Mouse (Mus musculus): ENCODE measurements around the gene Rbbp8nl. TPM values are rescaled to one million over a fixed set of nuclear protein-coding genes. Genes with fewer than 3 reads are reported as not detected.
A peak's percentile ranks its signal among the peaks of the same experiment; 100 is the strongest.

Rbbp8nl gene
- polyA plus RNA-seq, 1 experiment, result not detected

DNA sequence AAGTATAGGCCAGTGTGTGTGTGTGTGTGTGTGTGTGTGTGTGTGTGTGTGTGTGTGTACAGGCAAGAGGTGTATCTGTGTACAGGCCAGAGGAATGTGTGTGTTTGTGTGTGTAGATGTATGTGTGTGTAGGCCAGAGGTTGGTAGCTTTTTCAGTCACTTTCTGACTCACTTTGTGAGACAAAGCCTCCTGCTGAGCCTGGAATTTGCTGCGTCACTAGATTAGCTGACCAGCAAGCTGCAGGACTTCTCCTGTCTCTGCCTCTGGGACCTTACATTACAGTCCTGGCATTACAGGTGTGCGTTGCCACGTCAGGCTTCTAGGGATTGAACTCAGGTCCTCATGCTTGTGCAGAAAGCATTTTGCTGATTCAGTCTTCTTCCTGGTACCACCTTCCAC lies 37.8 kb downstream of the Rbbp8nl start:
- no peak overlapping the region for H3K4me3 ChIP-seq (ENCODE audit: insufficient read depth, low read length)
- H3K4me1 ChIP-seq (ENCODE audit: control insufficient read depth, insufficient read depth, low read length), result no peaks in the 10 kb centered on the region
- no peak overlapping the region for H3K27ac ChIP-seq (ENCODE audit: insufficient read depth, low read length)
- no peak for TF ChIP-seq POLR2A (IDR thresholded peaks at IDR 0.05; ENCODE audit: extremely low read depth, insufficient read depth, low read length)
- TF ChIP-seq CTCF (IDR thresholded peaks at IDR 0.05; ENCODE audit: extremely low read depth, insufficient read depth, low read length), result no peak

DNA sequence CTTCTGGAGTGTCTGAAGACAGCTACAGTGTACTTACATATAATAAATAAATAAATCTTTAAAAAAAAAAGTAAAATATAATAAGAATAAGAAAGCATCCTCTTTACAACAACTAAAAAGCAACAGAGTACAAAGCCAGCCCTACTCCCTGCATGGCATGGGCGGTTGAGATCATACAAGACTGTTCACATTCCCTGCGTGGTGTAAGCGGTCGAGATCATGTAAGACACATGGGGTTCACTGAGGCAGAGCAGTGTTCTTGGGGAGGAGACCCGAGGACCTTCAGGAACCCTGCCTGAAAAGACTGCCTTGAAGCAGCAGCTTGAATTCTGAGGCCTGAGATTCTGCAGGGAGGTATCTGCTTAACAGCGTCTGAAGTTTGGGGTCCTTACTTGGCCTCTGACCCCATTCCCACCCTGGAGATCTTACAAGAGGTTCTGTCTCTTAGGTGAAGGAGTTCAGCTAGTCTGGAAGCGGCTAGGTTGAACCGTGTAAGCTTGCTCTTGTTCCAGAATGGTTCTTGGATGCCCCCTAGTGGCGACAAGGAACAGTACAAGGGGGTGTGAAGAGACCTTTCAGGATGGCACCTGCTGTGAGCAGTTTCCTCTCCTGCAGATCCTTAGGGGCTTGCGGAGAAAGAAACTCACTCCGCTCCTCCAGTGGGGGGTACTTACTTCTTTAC lies 38.6 kb downstream of the Rbbp8nl start:
- TF ChIP-seq POLR2A (IDR thresholded peaks at IDR 0.05; ENCODE audit: extremely low read depth, insufficient read depth, low read length) (no peak), CTCF (IDR thresholded peaks at IDR 0.05; ENCODE audit: extremely low read depth, insufficient read depth, low read length) (peak; percentile 98)
- Histone ChIP-seq H3K4me1 (ENCODE audit: control insufficient read depth, insufficient read depth, low read length) (no peaks in the 10 kb centered on the region), H3K27ac (ENCODE audit: insufficient read depth, low read length) (no peak overlapping the region), H3K4me3 (ENCODE audit: insufficient read depth, low read length) (no peak overlapping the region)

DNA sequence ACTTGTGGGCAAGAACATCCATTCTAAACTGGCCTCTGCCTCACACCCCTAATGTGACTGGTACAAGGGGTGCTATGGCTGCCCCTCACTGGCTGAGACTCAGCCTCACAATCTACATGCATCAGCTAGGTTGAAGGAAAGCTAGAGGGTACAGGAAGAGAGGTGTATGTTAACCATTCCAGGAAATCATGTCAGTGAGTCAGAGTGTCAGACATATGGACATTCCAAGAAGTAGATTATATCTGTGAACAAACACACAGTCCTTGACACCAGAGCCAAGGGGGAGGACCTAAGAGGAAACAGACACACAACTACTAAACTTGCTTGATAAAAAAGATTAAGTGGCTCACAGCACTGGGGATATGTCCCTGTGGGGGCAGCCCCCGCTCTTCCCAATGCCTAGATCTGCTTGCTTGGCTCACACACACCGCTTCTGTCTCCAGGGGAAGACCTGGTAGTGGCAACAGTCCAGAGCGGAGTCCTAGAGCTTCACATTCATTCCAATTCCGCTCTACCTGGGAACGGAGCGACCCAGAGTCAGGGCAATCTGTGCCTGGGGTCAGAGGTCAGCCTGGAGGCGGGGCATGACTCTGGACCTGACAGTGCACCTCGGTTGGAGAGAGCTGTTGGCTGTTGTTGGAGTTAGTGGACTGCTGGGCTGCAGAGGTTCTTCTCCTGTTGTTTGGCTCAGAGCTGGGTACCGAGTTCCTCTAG lies 40.6 kb downstream of the Rbbp8nl start:
- H3K4me3 ChIP-seq (ENCODE audit: insufficient read depth, low read length), result no peak overlapping the region
- TF ChIP-seq POLR2A (IDR thresholded peaks at IDR 0.05; ENCODE audit: extremely low read depth, insufficient read depth, low read length) (no peak), CTCF (IDR thresholded peaks at IDR 0.05; ENCODE audit: extremely low read depth, insufficient read depth, low read length) (no peak)
- H3K4me1 ChIP-seq (ENCODE audit: control insufficient read depth, insufficient read depth, low read length), result no peaks in the 10 kb centered on the region
- no peak overlapping the region for H3K27ac ChIP-seq (ENCODE audit: insufficient read depth, low read length)

GRCm38 (mm10) chr2:180247916-180248315 lies 41.8 kb downstream of the Rbbp8nl start:
- no peaks in the 10 kb centered on the region for H3K4me1 ChIP-seq (ENCODE audit: control insufficient read depth, insufficient read depth, low read length)
- no peak overlapping the region for H3K4me3 ChIP-seq (ENCODE audit: insufficient read depth, low read length)
- H3K27ac ChIP-seq (ENCODE audit: insufficient read depth, low read length), result no peak overlapping the region
- TF ChIP-seq POLR2A (IDR thresholded peaks at IDR 0.05; ENCODE audit: extremely low read depth, insufficient read depth, low read length) (no peak), CTCF (IDR thresholded peaks at IDR 0.05; ENCODE audit: extremely low read depth, insufficient read depth, low read length) (no peak)

GRCm38 (mm10) chr2:180243108-180243507 lies 46.6 kb downstream of the Rbbp8nl start:
- H3K27ac ChIP-seq (ENCODE audit: insufficient read depth, low read length), result no peak overlapping the region
- H3K4me3 ChIP-seq (ENCODE audit: insufficient read depth, low read length), result no peak overlapping the region
- TF ChIP-seq CTCF (IDR thresholded peaks at IDR 0.05; ENCODE audit: extremely low read depth, insufficient read depth, low read length), result no peak
- TF ChIP-seq POLR2A (IDR thresholded peaks at IDR 0.05; ENCODE audit: extremely low read depth, insufficient read depth, low read length), result no peak
- H3K4me1 ChIP-seq (ENCODE audit: control insufficient read depth, insufficient read depth, low read length), result no peaks in the 10 kb centered on the region

DNA sequence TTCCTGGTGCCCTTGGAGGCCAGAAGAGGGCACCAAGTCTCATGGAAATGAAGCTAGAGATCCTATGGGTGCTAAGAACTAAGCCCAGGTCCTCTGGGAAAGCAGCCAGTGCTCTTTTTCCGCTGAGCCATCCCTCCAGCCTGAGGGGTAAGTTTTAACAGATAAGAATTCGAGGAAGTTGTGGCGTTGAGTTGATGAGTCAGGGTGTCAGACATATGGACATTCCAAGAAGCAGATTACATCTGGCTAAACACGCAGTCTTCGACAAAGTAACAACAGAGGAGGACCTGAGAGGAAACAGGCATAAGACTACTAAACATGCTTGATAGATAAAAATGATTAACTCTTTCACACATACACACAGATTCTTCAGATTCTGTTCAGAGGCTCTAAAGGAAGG lies 51.1 kb downstream of the Rbbp8nl start:
- no peaks in the 10 kb centered on the region for H3K4me1 ChIP-seq (ENCODE audit: control insufficient read depth, insufficient read depth, low read length)
- no peak overlapping the region for H3K4me3 ChIP-seq (ENCODE audit: insufficient read depth, low read length)
- TF ChIP-seq POLR2A (IDR thresholded peaks at IDR 0.05; ENCODE audit: extremely low read depth, insufficient read depth, low read length) (no peak), CTCF (IDR thresholded peaks at IDR 0.05; ENCODE audit: extremely low read depth, insufficient read depth, low read length) (no peak)
- H3K27ac ChIP-seq (ENCODE audit: insufficient read depth, low read length), result no peak overlapping the region

- Histone ChIP-seq H3K27ac (ENCODE audit: insufficient read depth, low read length) (no peak overlapping the region), H3K4me3 (ENCODE audit: insufficient read depth, low read length) (no peak overlapping the region), H3K4me1 (ENCODE audit: control insufficient read depth, insufficient read depth, low read length) (no peaks in the 10 kb centered on the region)
- TF ChIP-seq POLR2A (IDR thresholded peaks at IDR 0.05; ENCODE audit: extremely low read depth, insufficient read depth, low read length) (no peak), CTCF (IDR thresholded peaks at IDR 0.05; ENCODE audit: extremely low read depth, insufficient read depth, low read length) (no peak)
These were observed 51.9 kb downstream of the Rbbp8nl start for GRCm38 (mm10) chr2:180237601-180238345.

DNA sequence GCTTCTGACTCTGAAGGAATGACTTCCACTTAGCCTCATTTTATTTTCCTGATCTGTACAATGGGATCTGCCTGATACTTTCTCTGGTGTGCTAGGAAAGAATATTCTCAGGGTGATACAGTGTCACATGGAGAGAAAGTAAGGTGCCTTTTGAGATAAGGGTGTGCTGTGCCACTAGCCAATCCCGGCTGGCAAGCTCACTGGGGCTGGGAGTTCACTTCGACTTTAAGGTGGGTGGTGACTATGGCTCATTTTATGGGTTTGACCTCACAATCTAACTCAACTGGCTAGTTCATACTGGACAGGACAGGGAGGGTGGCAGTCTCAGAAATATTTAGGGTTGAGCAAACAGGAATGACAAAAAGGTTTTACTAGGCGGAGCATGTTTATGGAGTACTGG lies 52.7 kb downstream of the Rbbp8nl start:
- Histone ChIP-seq H3K4me1 (ENCODE audit: control insufficient read depth, insufficient read depth, low read length) (no peaks in the 10 kb centered on the region), H3K27ac (ENCODE audit: insufficient read depth, low read length) (no peak overlapping the region), H3K4me3 (ENCODE audit: insufficient read depth, low read length) (no peak overlapping the region)
- TF ChIP-seq POLR2A (IDR thresholded peaks at IDR 0.05; ENCODE audit: extremely low read depth, insufficient read depth, low read length), result no peak
- no peak for TF ChIP-seq CTCF (IDR thresholded peaks at IDR 0.05; ENCODE audit: extremely low read depth, insufficient read depth, low read length)

DNA sequence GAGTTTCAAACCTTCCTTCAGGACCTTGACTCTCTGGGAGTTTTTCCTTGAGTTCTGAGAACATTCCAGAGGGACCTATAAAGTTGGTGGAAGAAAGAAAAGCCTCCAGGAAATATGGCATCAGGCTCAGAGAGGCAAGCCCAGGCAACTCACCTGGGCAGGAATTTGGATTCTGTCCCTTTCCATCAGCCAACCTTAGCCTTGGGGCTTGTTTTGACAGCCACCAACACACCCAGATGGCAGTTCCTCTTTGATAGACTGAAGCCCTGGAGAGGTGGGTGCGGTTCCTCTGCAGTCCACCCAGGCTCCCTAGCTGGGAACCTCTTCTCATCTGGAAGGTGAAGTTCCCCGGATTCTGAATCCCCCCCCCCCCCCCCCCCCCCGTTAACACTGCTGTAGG lies 53.2 kb downstream of the Rbbp8nl start:
- Histone ChIP-seq H3K4me1 (ENCODE audit: control insufficient read depth, insufficient read depth, low read length) (no peaks in the 10 kb centered on the region), H3K27ac (ENCODE audit: insufficient read depth, low read length) (no peak overlapping the region), H3K4me3 (ENCODE audit: insufficient read depth, low read length) (no peak overlapping the region)
- TF ChIP-seq CTCF (IDR thresholded peaks at IDR 0.05; ENCODE audit: extremely low read depth, insufficient read depth, low read length) (no peak), POLR2A (IDR thresholded peaks at IDR 0.05; ENCODE audit: extremely low read depth, insufficient read depth, low read length) (no peak)

Data from cortical plate, adult 2 months (tissue).